Mouse (Mus musculus): ENCODE measurements around the gene Set.
"Not testable (repeated sequence)": the region's sequence is repeated elsewhere in the genome, so short reads cannot be mapped to it uniquely, and the experiment has no call there.

The Set gene

DNA sequence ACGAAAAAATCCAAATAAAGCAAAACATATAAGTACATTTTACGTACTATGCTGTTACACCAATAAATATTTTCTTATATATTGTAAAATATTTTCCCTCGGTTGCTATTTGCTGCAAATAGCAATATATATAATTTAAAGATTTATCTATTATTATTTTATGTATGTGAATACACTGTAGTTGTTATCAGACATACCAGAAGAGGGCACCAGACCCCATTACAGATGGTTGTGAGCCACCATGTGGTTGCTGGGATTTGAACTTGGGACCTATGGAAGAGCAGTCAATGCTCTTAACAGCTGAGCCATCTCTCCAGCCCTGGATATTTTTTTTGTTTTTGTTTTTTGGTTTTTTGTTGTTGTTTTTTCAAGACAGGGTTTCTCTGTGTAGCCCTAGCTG lies 1.9 kb upstream of the Set start:
- in situ Hi-C loops (cut with MboI; ENCODE audit: low pct_unique_long_range_greater_than_20kb in 1 of 2, low sequenced_read_pairs in 2 of 2, unreplicated experiment in 1 of 2) = not testable (repeated sequence)

DNA sequence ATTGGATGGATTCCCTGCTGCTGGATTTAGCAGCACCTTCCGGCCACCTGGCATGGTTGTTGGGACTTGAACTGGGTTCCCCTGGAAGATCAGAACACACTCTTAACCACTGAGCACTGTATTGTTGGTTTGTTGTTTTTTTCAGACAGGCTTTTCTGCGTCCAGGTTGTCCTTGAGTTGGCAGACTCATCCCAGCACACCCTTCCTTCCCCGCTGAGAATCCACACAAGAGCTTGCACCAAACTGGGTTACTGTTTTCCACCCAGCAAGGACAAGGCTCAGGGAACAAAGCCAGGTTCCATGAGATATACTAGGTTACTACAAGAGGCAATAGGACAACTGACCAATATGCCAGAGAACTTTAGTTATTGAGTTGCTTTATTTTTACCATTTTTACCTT lies 442 bp upstream of the Set start:
- in situ Hi-C loops (cut with MboI; ENCODE audit: low pct_unique_long_range_greater_than_20kb in 1 of 2, low sequenced_read_pairs in 2 of 2, unreplicated experiment in 1 of 2) = no loop called here

GRCm38 (mm10) chr2:30058418-30058817 lies 1.2 kb downstream of the Set start:
- in situ Hi-C loops (cut with MboI; ENCODE audit: low pct_unique_long_range_greater_than_20kb in 1 of 2, low sequenced_read_pairs in 2 of 2, unreplicated experiment in 1 of 2) = no loop called here

DNA sequence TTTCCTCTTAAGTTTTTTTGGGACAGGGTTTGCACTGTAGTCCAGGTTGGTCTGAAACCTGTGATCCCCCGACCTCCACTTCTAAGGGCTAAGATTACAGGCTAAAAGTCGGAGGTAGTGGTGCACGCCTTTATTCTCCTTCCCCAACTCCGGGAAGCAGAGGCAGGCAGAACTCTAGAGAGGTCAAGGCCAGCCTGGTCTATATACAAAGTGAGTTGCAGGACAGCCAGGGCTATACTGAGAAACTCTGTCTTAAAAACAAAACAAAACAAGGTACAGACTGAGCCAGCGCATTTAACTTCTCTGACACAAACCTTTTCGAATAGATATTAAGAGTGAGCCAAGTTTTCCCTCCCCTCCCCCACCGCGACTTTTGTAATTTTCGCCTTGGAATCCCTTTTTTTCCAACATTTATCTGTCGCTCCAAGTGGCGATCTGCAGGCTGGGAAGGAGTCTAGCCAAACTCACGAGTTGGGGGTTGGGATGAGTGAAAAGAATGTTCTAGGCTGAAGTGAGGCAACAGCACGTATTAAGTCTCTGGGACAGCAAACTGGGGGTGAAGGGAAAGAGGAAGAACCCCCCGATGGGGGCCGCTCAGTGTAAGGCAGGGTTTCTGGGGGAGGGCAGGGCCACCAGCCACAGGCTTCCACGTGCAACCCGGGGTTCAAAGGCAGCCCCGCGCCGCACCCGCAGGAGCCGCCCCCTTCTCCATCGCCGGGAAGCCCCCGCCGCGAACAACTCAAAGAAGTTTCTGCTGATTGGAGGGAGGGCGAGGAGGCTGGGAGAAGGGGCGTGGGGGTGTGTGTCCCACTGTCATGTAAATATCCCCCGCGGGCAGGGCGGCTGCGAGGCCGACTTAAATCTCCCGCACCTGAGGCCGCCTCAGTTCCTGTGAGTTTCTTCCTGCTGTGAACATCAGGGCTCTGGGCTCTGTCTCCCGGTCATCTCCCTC lies 4.3 kb downstream of the Set start:
- in situ Hi-C loops (cut with MboI; ENCODE audit: low pct_unique_long_range_greater_than_20kb in 1 of 2, low sequenced_read_pairs in 2 of 2, unreplicated experiment in 1 of 2) = no loop called here

DNA sequence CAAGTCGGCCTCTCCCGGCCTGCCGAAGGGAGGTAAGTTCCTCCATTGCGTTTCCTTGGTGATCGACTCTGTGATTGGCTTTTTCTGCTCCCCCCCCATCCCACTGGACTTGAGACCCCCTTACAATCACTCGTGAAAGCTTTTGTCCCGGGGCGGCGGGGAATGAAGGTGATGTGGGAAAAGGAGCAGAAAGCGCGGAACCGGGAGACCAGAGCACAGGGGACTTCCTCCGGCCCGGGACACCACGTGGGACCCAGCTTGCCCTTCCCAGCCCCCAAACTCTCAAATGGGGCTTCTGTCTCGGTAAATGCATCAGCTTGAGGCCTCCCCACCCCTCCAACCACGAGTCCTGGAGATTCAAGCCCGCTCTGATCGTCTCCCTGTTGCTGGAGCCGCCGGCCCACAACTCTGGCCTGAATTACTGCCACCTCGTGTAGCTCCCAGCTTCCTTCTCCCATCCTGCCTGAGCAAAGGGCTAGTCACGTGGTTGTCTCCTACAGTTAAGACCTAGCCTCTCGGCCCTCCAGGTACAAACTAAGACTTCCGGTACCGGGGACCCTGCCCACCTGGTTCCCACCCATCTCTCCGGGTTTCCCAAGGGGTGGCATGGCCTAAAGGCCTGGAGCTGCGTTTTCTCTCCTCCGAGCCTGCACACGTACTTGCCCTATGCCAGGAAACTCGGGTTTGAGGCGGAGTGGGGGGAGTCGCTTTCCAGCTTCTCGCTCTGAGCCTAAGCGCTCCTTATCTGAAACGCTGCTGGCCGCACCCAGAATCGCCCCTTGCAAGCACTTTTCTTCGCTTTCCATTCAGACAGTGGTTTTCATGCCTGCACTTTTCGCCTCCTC lies 5.3 kb downstream of the Set start:
- in situ Hi-C loops (cut with MboI; ENCODE audit: low pct_unique_long_range_greater_than_20kb in 1 of 2, low sequenced_read_pairs in 2 of 2, unreplicated experiment in 1 of 2) = no loop called here

GRCm38 (mm10) chr2:30063235-30063634 lies 6.1 kb downstream of the Set start:
- in situ Hi-C loops (cut with MboI; ENCODE audit: low pct_unique_long_range_greater_than_20kb in 1 of 2, low sequenced_read_pairs in 2 of 2, unreplicated experiment in 1 of 2) = no loop called here

- in situ Hi-C loops (cut with MboI; ENCODE audit: low pct_unique_long_range_greater_than_20kb in 1 of 2, low sequenced_read_pairs in 2 of 2, unreplicated experiment in 1 of 2) = no loop called here
Observed at GRCm38 (mm10) chr2:30063791-30064190, 6.6 kb downstream of the Set start.

GRCm38 (mm10) chr2:30064298-30064697 lies 7.1 kb downstream of the Set start:
- in situ Hi-C loops (cut with MboI; ENCODE audit: low pct_unique_long_range_greater_than_20kb in 1 of 2, low sequenced_read_pairs in 2 of 2, unreplicated experiment in 1 of 2) = no loop called here

- in situ Hi-C loops (cut with MboI; ENCODE audit: low pct_unique_long_range_greater_than_20kb in 1 of 2, low sequenced_read_pairs in 2 of 2, unreplicated experiment in 1 of 2) = no loop called here
Observed at GRCm38 (mm10) chr2:30066046-30066901, 9.1 kb downstream of the Set start.

DNA sequence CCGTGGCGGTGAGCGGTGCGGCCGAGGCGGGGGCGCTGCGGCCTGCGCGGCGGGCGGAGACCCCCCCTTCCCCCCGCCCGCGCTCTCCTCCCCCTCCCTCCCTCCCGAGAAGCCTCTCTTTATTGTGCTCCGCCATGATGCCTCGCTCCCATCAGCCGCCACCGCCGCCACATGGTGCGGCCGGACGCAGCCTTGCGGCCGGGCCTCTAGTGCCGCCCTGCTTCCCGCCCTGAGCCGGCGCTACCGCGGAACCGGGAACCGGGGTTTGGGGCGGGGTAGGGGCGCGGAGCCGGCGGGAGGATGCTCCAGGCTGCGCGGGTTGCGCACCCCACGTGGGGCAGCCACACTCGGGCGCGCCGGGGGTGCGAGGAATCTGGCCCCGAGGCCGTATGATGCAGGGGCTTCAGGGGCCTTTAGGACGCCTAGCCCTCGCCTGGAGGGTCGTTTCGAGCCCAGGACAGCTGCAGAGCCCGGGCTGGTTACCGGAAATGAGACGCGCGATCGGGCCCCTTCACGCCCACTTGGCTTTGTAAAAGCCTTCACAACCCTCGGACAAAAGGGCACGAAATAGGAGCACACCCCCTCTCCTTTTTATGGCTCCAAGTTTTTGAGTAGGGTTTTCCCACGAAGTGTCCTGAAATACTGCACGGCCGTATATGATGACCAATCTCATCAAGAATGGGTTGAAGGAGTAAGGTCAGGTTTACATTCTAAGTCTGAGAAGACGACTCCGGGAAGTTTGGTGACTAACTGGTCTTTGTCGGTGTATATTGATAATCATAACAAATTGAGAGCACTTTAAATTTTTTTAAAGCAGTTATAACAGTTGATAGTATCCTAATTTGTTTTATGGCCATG lies 10.1 kb downstream of the Set start:
- in situ Hi-C loops (cut with MboI; ENCODE audit: low pct_unique_long_range_greater_than_20kb in 1 of 2, low sequenced_read_pairs in 2 of 2, unreplicated experiment in 1 of 2) = no loop called here

DNA sequence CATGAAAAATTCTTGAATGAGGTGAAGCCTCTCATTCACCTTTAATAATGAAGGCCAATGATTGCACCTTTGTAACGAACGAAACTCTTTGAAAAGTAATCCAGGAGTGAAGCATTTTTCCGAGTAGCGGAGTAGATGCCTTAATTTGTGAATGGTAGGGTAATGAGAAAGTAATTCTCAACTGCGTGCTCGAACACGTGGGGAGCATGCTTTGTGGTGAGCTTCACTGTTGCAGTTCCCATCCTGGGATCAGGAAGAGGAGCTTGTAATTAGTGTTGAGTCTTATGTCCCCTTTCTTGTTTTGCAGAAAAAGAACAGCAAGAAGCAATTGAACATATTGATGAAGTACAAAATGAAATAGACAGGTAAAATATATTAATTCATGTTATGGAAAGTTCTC lies 10.8 kb downstream of the Set start:
- in situ Hi-C loops (cut with MboI; ENCODE audit: low pct_unique_long_range_greater_than_20kb in 1 of 2, low sequenced_read_pairs in 2 of 2, unreplicated experiment in 1 of 2) = no loop called here

DNA sequence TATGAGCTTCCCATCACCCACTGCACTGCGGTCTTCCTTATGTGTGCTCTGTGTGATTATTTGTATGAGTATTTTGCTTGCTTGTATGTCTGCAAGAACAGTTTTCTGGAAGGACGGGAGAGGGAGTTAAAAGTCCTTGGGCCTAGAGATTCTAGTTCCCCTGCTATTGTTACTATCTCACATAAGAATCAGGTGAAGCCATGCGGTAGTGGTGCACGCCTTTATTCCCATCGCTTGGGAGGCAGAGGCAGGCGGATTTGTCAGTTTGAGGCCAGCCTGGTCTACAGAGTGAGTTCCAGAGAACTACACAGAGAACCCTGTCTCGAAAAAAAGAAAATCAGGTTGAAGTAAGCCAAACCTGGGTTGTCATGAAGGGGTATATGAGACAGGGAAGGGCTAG lies 15.7 kb downstream of the Set start:
- in situ Hi-C loops (cut with MboI; ENCODE audit: low pct_unique_long_range_greater_than_20kb in 1 of 2, low sequenced_read_pairs in 2 of 2, unreplicated experiment in 1 of 2) = no loop called here

GRCm38 (mm10) chr2:30073285-30073684 lies 16.1 kb downstream of the Set start:
- in situ Hi-C loops (cut with MboI; ENCODE audit: low pct_unique_long_range_greater_than_20kb in 1 of 2, low sequenced_read_pairs in 2 of 2, unreplicated experiment in 1 of 2) = no loop called here

DNA sequence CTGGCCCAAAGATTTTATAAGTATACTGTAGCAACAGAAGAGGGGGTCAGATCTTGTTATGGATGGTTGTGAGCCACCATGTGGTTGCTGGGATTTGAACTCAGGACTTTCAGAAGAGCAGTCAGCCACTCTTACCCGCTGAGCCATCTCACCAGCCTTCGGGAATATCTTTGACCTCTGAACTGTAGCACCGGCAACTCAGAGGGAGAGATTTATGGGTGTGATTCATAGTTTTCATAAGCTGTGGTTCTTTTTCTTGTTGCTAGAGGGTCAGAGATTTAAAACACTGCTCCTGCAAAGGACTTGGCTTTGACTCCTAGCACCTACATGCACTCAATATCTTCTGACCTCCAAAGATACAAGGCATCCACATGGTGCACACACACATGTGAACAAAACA lies 18.4 kb downstream of the Set start:
- in situ Hi-C loops (cut with MboI; ENCODE audit: low pct_unique_long_range_greater_than_20kb in 1 of 2, low sequenced_read_pairs in 2 of 2, unreplicated experiment in 1 of 2) = no loop called here

- in situ Hi-C loops (cut with MboI; ENCODE audit: low pct_unique_long_range_greater_than_20kb in 1 of 2, low sequenced_read_pairs in 2 of 2, unreplicated experiment in 1 of 2) = no loop called here
Observed at GRCm38 (mm10) chr2:30076439-30076838, 19.3 kb downstream of the Set start.

- in situ Hi-C loops (cut with MboI; ENCODE audit: low pct_unique_long_range_greater_than_20kb in 1 of 2, low sequenced_read_pairs in 2 of 2, unreplicated experiment in 1 of 2) = no loop called here
Observed at GRCm38 (mm10) chr2:30076959-30077358, 19.8 kb downstream of the Set start.

- in situ Hi-C loops (cut with MboI; ENCODE audit: low pct_unique_long_range_greater_than_20kb in 1 of 2, low sequenced_read_pairs in 2 of 2, unreplicated experiment in 1 of 2) = no loop called here
Observed at GRCm38 (mm10) chr2:30077502-30078348, 20.5 kb downstream of the Set start, which contains the start of gene Pkn3. Gene Pkn3, plus strand, starts transcription at chr2:30077684.
